Mouse (Mus musculus) hindbrain, embryonic 11.5 days (tissue): ENCODE results near the gene Efcc1. TPM values are rescaled to one million over a fixed set of nuclear protein-coding genes. Genes with fewer than 3 reads are reported as not detected.

Experiments used
- ATAC-seq: fragments of 200-750 bp; cut with Nextera tagmentation; 2 replicates; pipeline ENCODE4 v1.8.0; 2017; ENCODE audit warnings: mild to moderate bottlenecking, moderate TSS enrichment, moderate library complexity; ENCODE audit not compliant: low FRiP score
- DNase-seq: peaks from one replicate; pipeline ENCODE4 v3.0.0-alpha.2; 2015; ENCODE audit warnings: low spot score
- H3K27ac ChIP-seq: fragments of 300-500 bp; sonication (generic); 2 replicates; pipeline ENCODE4 v1.5.1; 2014; ENCODE audit warnings: mild to moderate bottlenecking, low read depth, low read length
- H3K27me3 ChIP-seq: fragments of 300-500 bp; sonication (generic); 2 replicates; pipeline ENCODE4 v1.6.1; 2014; ENCODE audit warnings: mild to moderate bottlenecking, low read length, moderate library complexity, mixed read lengths; ENCODE audit not compliant: control insufficient read depth, insufficient read depth
- H3K36me3 ChIP-seq: fragments of 300-500 bp; sonication (generic); 2 replicates; pipeline ENCODE4 v1.6.1; 2014; ENCODE audit warnings: mild to moderate bottlenecking, low read length, moderate library complexity, mixed read lengths; ENCODE audit not compliant: control insufficient read depth, insufficient read depth
- H3K4me1 ChIP-seq: fragments of 300-500 bp; sonication (generic); replicated peaks from 2 replicates; pipeline ENCODE4 v1.6.1; 2014; ENCODE audit warnings: low read length, mixed read lengths; ENCODE audit not compliant: control insufficient read depth, insufficient read depth
- H3K4me2 ChIP-seq: fragments of 300-500 bp; sonication (generic); replicated peaks from 2 replicates; pipeline ENCODE4 v1.6.1; 2014; ENCODE audit warnings: mild to moderate bottlenecking, low read depth, low read length
- H3K4me3 ChIP-seq: fragments of 300-500 bp; sonication (generic); 2 replicates; pipeline ENCODE4 v1.5.1; 2014; ENCODE audit warnings: low read depth, low read length
- H3K9ac ChIP-seq: fragments of 300-500 bp; sonication (generic); 2 replicates; pipeline ENCODE4 v1.6.1; 2014; ENCODE audit warnings: low read depth, low read length
- H3K9me3 ChIP-seq: fragments of 300-500 bp; sonication (generic); 2 replicates; pipeline ENCODE4 v1.6.1; 2016; ENCODE audit warnings: low read length; ENCODE audit not compliant: control insufficient read depth
- WGBS: fragments of 180-500 bp; shearing (Covaris S2); extraction: QIAGEN DNeasy Blood & Tissue Kit; methylation state at CpG from one replicate; pipeline ENCODE4 v1.1.7; 2014; 5-methylcytosine and 5-hydroxymethylcytosine counted together
- polyA plus RNA-seq: library from polyadenylated mRNA; unstranded; fragments of >200 nt; fragmentation: Nextera tagmentation; extraction: Ambion mirVana; gene quantifications from 2 replicates; pipeline ENCODE4 v1.2.1, GENCODE M21; 2014

The Efcc1 gene
- polyA plus RNA-seq, 1 experiment from 2014 or later, result 7.7 TPM

GRCm38 (mm10) chr6:87728102-87728501 is 2.6 kb upstream of the Efcc1 start:
- no peaks in the 10 kb centered on the region for H3K9me3 ChIP-seq
- no peak overlapping the region for H3K4me2 ChIP-seq
- H3K9ac ChIP-seq, result no peak overlapping the region
- H3K4me1 ChIP-seq, result peaks cover 8% of the 10 kb centered on the region; the same call in 1 of the 2 replicates
- DNase-seq (no peak), ATAC-seq (no peak)
- 71% methylated on average over 3 of the region's 3 CpGs for WGBS
- H3K36me3 ChIP-seq, result no peaks in the 10 kb centered on the region
- no peak overlapping the region for H3K4me3 ChIP-seq
- no peak overlapping the region for H3K27ac ChIP-seq
- H3K27me3 ChIP-seq, result peaks cover 22% of the 10 kb centered on the region

- H3K9ac ChIP-seq, result peak overlapping the region; percentile 81
- H3K27ac ChIP-seq, result no peak overlapping the region
- ATAC-seq (no peak), DNase-seq (no peak)
- H3K4me2 ChIP-seq, result peak overlapping the region; percentile 95
- 13% methylated on average over 13 of the region's 13 CpGs for WGBS
- no peaks in the 10 kb centered on the region for H3K36me3 ChIP-seq
- H3K4me1 ChIP-seq, result peaks cover 11% of the 10 kb centered on the region; the same call in 1 of the 2 replicates
- H3K4me3 ChIP-seq, result peak overlapping the region; percentile 72
- peaks cover 37% of the 10 kb centered on the region for H3K27me3 ChIP-seq
- no peaks in the 10 kb centered on the region for H3K9me3 ChIP-seq
Measured at GRCm38 (mm10) chr6:87730141-87730540, 528 bp upstream of the Efcc1 start.

- H3K4me1 ChIP-seq, result peaks cover 11% of the 10 kb centered on the region; the same call in 1 of the 2 replicates
- H3K4me3 ChIP-seq, result peak overlapping the region; percentile 72
- no peaks in the 10 kb centered on the region for H3K36me3 ChIP-seq
- peaks cover 43% of the 10 kb centered on the region for H3K27me3 ChIP-seq
- DNase-seq (peak; percentile 50), ATAC-seq (peak; percentile 1; the same call in 1 of the 2 replicates)
- peak overlapping the region; percentile 95 for H3K4me2 ChIP-seq
- 2% methylated on average over 19 of the region's 19 CpGs for WGBS
- peak overlapping the region; percentile 68; the same call in 1 of the 2 replicates for H3K27ac ChIP-seq
- peak overlapping the region; percentile 81 for H3K9ac ChIP-seq
- no peaks in the 10 kb centered on the region for H3K9me3 ChIP-seq
Measured at GRCm38 (mm10) chr6:87731463-87732095, 910 bp downstream of the Efcc1 start.

GRCm38 (mm10) chr6:87732151-87733011 is 1.7 kb downstream of the Efcc1 start:
- H3K4me2 ChIP-seq, result peak overlapping the region; percentile 95
- 1% methylated on average over 39 of the region's 53 CpGs for WGBS
- DNase-seq (peak; percentile 56), ATAC-seq (no peak; the same call in 1 of the 2 replicates)
- peak overlapping the region; percentile 72 for H3K4me3 ChIP-seq
- peaks cover 11% of the 10 kb centered on the region; the same call in 1 of the 2 replicates for H3K4me1 ChIP-seq
- no peaks in the 10 kb centered on the region for H3K36me3 ChIP-seq
- peak overlapping the region; percentile 81; the same call in 1 of the 2 replicates for H3K9ac ChIP-seq
- H3K9me3 ChIP-seq, result no peaks in the 10 kb centered on the region
- H3K27ac ChIP-seq, result no peak overlapping the region
- peaks cover 45% of the 10 kb centered on the region for H3K27me3 ChIP-seq

- Histone ChIP-seq H3K27me3 (peaks cover 45% of the 10 kb centered on the region), H3K9me3 (no peaks in the 10 kb centered on the region), H3K4me2 (peak overlapping the region; percentile 95), H3K9ac (no peak overlapping the region), H3K27ac (no peak overlapping the region), H3K4me3 (peak overlapping the region; percentile 72), H3K36me3 (no peaks in the 10 kb centered on the region), H3K4me1 (peaks cover 18% of the 10 kb centered on the region; the same call in 1 of the 2 replicates)
- ATAC-seq (no peak), DNase-seq (peak; percentile 32)
- WGBS, result 28% methylated on average over 14 of the region's 14 CpGs
Measured at GRCm38 (mm10) chr6:87733131-87733930, 2.7 kb downstream of the Efcc1 start.

GRCm38 (mm10) chr6:87734136-87734535 is 3.5 kb downstream of the Efcc1 start:
- no peak overlapping the region for H3K9ac ChIP-seq
- no peaks in the 10 kb centered on the region for H3K9me3 ChIP-seq
- H3K4me1 ChIP-seq, result peaks cover 18% of the 10 kb centered on the region; the same call in 1 of the 2 replicates
- DNase-seq (no peak), ATAC-seq (no peak)
- no peaks in the 10 kb centered on the region for H3K36me3 ChIP-seq
- peaks cover 45% of the 10 kb centered on the region for H3K27me3 ChIP-seq
- H3K27ac ChIP-seq, result no peak overlapping the region
- no peak overlapping the region for H3K4me3 ChIP-seq
- H3K4me2 ChIP-seq, result no peak overlapping the region
- WGBS, result 67% methylated on average over 5 of the region's 5 CpGs

- ATAC-seq (no peak), DNase-seq (no peak)
- Histone ChIP-seq H3K36me3 (no peaks in the 10 kb centered on the region), H3K4me3 (no peak overlapping the region), H3K4me2 (no peak overlapping the region), H3K27me3 (peaks cover 34% of the 10 kb centered on the region), H3K4me1 (peaks cover 18% of the 10 kb centered on the region; the same call in 1 of the 2 replicates), H3K27ac (no peak overlapping the region), H3K9ac (no peak overlapping the region), H3K9me3 (no peaks in the 10 kb centered on the region)
- 79% methylated on average over 4 of the region's 4 CpGs for WGBS
Measured at GRCm38 (mm10) chr6:87736923-87737322, 6.3 kb downstream of the Efcc1 start.

GRCm38 (mm10) chr6:87737921-87738626 is 7.4 kb downstream of the Efcc1 start:
- Histone ChIP-seq H3K4me1 (peaks cover 11% of the 10 kb centered on the region; the same call in 1 of the 2 replicates), H3K4me3 (no peak overlapping the region), H3K27ac (peak overlapping the region; percentile 74), H3K4me2 (0 out of 2 replicates have a peak overlapping the region, but pooled peaks have one; percentile 19), H3K9me3 (no peaks in the 10 kb centered on the region), H3K9ac (peak overlapping the region; percentile 29), H3K36me3 (no peaks in the 10 kb centered on the region), H3K27me3 (peaks cover 23% of the 10 kb centered on the region)
- DNase-seq, result peak; percentile 73
- peak; percentile 85 for ATAC-seq
- 28% methylated on average over 4 of the region's 4 CpGs for WGBS
